Mouse (Mus musculus) heart, postnatal 0 days (tissue): ENCODE measurements around the gene Gm37240. TPM values are rescaled to one million over a fixed set of nuclear protein-coding genes. Genes with fewer than 3 reads are reported as not detected.
A peak's percentile ranks its signal among the peaks of the same experiment; 100 is the strongest.

ENCODE experiments used
- ATAC-seq: fragments of 200-750 bp; cut with Nextera tagmentation; 2 replicates; pipeline ENCODE4 v1.8.0; 2017; ENCODE audit warnings: low read depth, moderate number of reproducible peaks, moderate library complexity; ENCODE audit not compliant: insufficient read depth
- DNase-seq: peaks from one replicate; pipeline ENCODE4 v3.0.0-alpha.2; 2016; ENCODE audit warnings: low spot score
- H3K27ac ChIP-seq: fragments of 300-500 bp; sonication (generic); 2 replicates; pipeline ENCODE4 v1.5.1; 2014; ENCODE audit warnings: low read depth, mild to moderate bottlenecking
- H3K27me3 ChIP-seq: fragments of 300-500 bp; sonication (generic); 2 replicates; pipeline ENCODE4 v1.6.1; 2014; ENCODE audit warnings: low read length, mixed read lengths; ENCODE audit not compliant: control insufficient read depth, insufficient read depth
- H3K36me3 ChIP-seq: fragments of 300-500 bp; sonication (generic); replicated peaks from 2 replicates; pipeline ENCODE4 v1.6.1; 2014; ENCODE audit warnings: low read length, mixed read lengths; ENCODE audit not compliant: control insufficient read depth, insufficient read depth
- H3K4me1 ChIP-seq: fragments of 300-500 bp; sonication (generic); 2 replicates; pipeline ENCODE4 v1.6.1; 2014; ENCODE audit warnings: antibody characterized with exemption; ENCODE audit not compliant: control insufficient read depth, insufficient read depth
- H3K4me2 ChIP-seq: fragments of 300-500 bp; sonication (generic); 2 replicates; pipeline ENCODE4 v1.6.1; 2014; ENCODE audit warnings: low read depth, mild to moderate bottlenecking, low read length, moderate library complexity
- H3K4me3 ChIP-seq: fragments of 300-500 bp; sonication (generic); 2 replicates; pipeline ENCODE4 v1.5.1; 2014; ENCODE audit warnings: low read depth, low read length
- H3K9ac ChIP-seq: fragments of 300-500 bp; sonication (generic); replicated peaks from 2 replicates; pipeline ENCODE4 v1.6.1; 2014; ENCODE audit warnings: low read depth, low read length, mixed read lengths
- H3K9me3 ChIP-seq: fragments of 300-500 bp; sonication (generic); replicated peaks from 2 replicates; pipeline ENCODE4 v1.6.1; 2016; ENCODE audit warnings: low read length; ENCODE audit not compliant: control insufficient read depth
- CTCF ChIP-seq: IDR thresholded peaks from 2 replicates; pipeline ENCODE4 v1.5.1; 2016; ENCODE audit warnings: antibody characterized with exemption, control low read depth, low read depth
- EP300 ChIP-seq: IDR thresholded peaks from 2 replicates; pipeline ENCODE4 v1.6.1; 2016; ENCODE audit warnings: antibody characterized with exemption, low read depth
- WGBS: fragments of 180-500 bp; shearing (Covaris S2); extraction: QIAGEN DNeasy Blood & Tissue Kit; methylation state at CpG from one replicate; pipeline ENCODE4 v1.1.7; 2014; 5-methylcytosine and 5-hydroxymethylcytosine counted together
- polyA plus RNA-seq: library from polyadenylated mRNA; unstranded; fragments of >200 nt; fragmentation: Nextera tagmentation; extraction: Ambion mirVana; gene quantifications from 2 replicates; pipeline ENCODE4 v1.2.1, GENCODE M21; 2015
- total RNA-seq: library from RNA; depleted of rRNA; stranded (reverse); fragments of >200 nt; gene quantifications from 2 replicates; pipeline ENCODE4 v1.2.3, GENCODE M21; 2014; ENCODE audit warnings: low replicate concordance

Gm37240 gene
- total and polyA plus RNA-seq, 2 experiments from 2014 or later: 21.7 to 72.1 TPM

DNA sequence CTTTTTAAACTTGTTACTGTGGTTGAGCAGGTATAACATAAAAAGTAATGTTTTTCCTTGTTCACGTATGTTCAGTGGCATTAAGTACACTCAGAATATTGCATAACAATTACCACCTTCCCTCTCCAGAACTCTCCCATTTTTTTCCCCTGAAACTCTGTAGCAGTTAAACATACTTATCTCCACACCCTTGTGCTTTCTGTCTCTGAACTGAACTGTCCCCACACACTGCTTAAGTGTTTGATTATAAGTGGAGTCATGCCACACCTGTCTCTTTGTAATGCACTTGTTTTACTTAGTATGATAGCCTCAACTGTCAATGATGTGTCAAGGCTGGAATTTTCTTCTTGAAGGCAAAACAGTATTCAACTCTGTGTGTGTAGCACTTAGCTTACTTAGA, 963.6 kb downstream of the Gm37240 start:
- Histone ChIP-seq H3K27ac (no peak overlapping the region), H3K9me3 (no peaks in the 10 kb centered on the region), H3K27me3 (no peaks in the 10 kb centered on the region), H3K4me3 (no peak overlapping the region), H3K9ac (no peak overlapping the region), H3K4me1 (peaks cover 11% of the 10 kb centered on the region; the same call in 1 of the 2 replicates), H3K4me2 (no peak overlapping the region), H3K36me3 (no peaks in the 10 kb centered on the region)
- WGBS: 70% methylated on average over 1 of the region's 1 CpGs
- ATAC-seq (no peak), DNase-seq (no peak)
- TF ChIP-seq CTCF (no peak), EP300 (no peak)

DNA sequence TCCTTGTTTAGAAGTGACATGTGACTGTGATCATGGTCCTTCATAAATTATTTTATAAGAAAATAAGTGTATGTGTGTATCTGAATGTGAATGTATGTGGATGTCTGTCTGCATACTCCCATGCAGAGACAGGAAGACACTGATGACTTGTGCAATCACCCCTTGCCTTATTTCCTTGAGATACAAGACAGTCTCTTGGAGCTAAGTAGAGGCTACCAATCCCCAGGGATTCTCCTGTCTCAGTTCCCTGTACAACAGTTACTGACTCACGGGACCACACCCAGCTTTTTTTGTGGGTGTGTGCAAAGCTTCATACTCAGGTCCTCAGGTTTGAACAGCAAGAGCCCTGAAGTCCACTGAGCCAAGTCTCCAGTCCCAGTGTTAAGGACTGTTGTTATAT, 964.1 kb downstream of the Gm37240 start:
- 62% methylated on average over 1 of the region's 1 CpGs for WGBS
- Histone ChIP-seq H3K4me1 (peaks cover 11% of the 10 kb centered on the region; the same call in 1 of the 2 replicates), H3K4me3 (no peak overlapping the region), H3K9ac (no peak overlapping the region), H3K4me2 (no peak overlapping the region), H3K9me3 (no peaks in the 10 kb centered on the region), H3K36me3 (no peaks in the 10 kb centered on the region), H3K27ac (no peak overlapping the region), H3K27me3 (no peaks in the 10 kb centered on the region)
- DNase-seq (no peak), ATAC-seq (no peak)
- no peak for TF ChIP-seq EP300
- TF ChIP-seq CTCF: no peak

DNA sequence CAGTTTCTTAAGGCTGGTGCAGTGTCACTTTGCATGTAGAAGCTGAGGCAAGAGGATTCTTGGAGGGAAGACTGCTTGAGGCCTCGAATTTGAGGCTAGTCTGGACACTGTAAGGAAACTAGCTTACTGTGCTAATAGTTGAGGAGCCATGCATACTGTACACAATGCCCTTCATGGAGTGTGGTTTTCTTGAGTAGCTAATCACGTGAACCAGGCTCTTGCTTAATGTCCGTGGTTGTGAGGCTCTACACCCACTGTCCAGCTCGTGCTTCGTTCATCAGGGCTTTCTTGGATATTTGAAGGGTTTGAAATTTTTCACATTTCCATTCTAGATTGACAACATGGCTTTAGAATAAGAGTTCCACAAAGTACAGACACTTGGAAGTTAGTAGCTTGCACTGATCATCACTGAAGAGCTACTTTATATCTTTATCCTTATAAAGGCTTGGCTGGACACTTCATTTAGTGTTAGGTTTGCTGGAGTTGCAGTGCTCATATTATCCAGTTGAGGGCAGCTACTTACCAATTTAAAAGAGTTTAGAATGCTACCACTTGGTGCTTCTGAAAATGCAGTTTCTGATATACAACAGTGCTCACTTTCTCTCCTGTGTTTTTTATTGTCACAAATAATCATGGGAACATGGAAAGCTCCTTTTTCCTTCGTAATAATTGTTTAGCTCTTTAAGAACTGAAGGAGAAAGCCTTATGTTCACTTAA, 965.5 kb downstream of the Gm37240 start:
- H3K9ac ChIP-seq: no peak overlapping the region
- H3K4me1 ChIP-seq: peaks cover 11% of the 10 kb centered on the region; the same call in 1 of the 2 replicates
- H3K27ac ChIP-seq: no peak overlapping the region
- ATAC-seq: peak; percentile 47; the same call in 1 of the 2 replicates
- peak; percentile 77 for DNase-seq
- H3K9me3 ChIP-seq: no peaks in the 10 kb centered on the region
- WGBS: 68% methylated on average over 6 of the region's 6 CpGs
- TF ChIP-seq EP300: no peak
- peak; percentile 65 for TF ChIP-seq CTCF
- H3K4me2 ChIP-seq: no peak overlapping the region
- H3K27me3 ChIP-seq: no peaks in the 10 kb centered on the region
- H3K4me3 ChIP-seq: no peak overlapping the region
- no peaks in the 10 kb centered on the region for H3K36me3 ChIP-seq

DNA sequence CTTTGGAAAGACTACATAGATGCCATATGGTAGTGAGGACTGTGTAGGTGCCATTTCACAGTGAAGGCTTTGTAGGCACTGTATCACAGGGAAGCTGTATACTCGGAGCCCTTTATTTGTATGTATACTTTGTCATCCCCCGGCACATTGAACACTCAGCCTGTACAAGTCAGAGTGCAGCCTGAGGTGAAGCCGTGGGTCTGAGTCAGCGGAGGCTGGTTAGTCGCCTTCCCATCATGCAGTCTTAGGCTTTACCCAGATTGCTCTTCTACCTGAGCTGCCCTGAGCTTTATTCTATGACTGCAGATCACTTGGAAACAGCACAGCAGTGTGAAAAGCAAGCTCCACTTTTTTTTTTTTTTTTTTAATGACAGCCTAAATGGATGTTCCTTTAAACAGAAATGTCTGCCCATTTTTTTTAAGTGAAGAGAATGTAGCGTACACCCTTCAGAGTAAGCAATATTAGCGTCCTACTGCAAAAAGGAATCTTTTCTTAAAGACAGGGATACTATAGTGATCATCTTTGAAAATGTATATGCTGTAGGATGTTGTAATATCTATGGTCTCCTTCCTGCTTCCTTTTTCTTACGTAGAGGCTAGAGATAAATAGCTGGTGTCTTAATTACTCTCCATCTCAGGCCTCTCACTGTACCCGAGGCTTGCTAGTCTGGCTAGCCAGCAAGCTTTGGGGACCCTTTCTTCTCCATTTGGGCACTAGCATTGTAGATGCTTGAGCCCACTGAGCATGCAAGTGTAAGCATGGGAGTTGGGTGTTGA, 969.2 kb downstream of the Gm37240 start:
- no peak overlapping the region for H3K4me2 ChIP-seq
- H3K4me3 ChIP-seq: no peak overlapping the region
- DNase-seq (no peak), ATAC-seq (no peak)
- no peaks in the 10 kb centered on the region for H3K36me3 ChIP-seq
- TF ChIP-seq CTCF: no peak
- no peak for TF ChIP-seq EP300
- no peaks in the 10 kb centered on the region for H3K9me3 ChIP-seq
- H3K27me3 ChIP-seq: no peaks in the 10 kb centered on the region
- no peak overlapping the region for H3K9ac ChIP-seq
- 74% methylated on average over 9 of the region's 9 CpGs for WGBS
- H3K4me1 ChIP-seq: 0 out of 2 replicates have a peak, but pooled peaks cover under 1% of the 10 kb centered on the region
- H3K27ac ChIP-seq: no peak overlapping the region

DNA sequence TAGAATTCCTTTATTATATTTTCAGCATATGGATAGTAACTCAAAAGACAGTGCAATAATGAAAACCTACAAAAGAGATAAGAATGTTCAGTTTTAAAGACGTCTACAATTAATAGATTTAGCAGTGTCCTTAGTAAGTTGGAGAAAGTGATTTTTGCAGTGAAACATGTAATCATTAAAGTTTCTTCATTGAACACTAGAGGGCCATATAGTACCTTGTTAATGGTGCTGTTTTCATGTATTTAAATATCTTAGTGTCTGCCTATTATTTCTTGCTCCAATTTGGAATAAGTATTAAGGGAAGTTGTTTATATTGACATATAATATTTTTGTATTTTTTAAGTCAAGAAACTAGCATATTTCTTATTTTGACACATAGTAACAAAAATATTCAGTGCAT, 973.0 kb downstream of the Gm37240 start:
- 31% methylated on average over 1 of the region's 1 CpGs for WGBS
- Histone ChIP-seq H3K4me2 (no peak overlapping the region), H3K27me3 (no peaks in the 10 kb centered on the region), H3K27ac (no peak overlapping the region), H3K4me1 (no peaks in the 10 kb centered on the region), H3K4me3 (no peak overlapping the region), H3K9me3 (no peaks in the 10 kb centered on the region), H3K9ac (no peak overlapping the region), H3K36me3 (no peaks in the 10 kb centered on the region; the same call in 1 of the 2 replicates)
- ATAC-seq: no peak
- no peak for DNase-seq
- peak; percentile 43 for TF ChIP-seq CTCF
- TF ChIP-seq EP300: no peak
